Mouse (Mus musculus): Measurements from ENCODE around the gene Plxnc1. TPM values are rescaled to one million over a fixed set of nuclear protein-coding genes. Genes with fewer than 3 reads are reported as not detected.

The Plxnc1 gene
- polyA plus RNA-seq, 1 experiment from 2014 or later = 0.70 TPM

DNA sequence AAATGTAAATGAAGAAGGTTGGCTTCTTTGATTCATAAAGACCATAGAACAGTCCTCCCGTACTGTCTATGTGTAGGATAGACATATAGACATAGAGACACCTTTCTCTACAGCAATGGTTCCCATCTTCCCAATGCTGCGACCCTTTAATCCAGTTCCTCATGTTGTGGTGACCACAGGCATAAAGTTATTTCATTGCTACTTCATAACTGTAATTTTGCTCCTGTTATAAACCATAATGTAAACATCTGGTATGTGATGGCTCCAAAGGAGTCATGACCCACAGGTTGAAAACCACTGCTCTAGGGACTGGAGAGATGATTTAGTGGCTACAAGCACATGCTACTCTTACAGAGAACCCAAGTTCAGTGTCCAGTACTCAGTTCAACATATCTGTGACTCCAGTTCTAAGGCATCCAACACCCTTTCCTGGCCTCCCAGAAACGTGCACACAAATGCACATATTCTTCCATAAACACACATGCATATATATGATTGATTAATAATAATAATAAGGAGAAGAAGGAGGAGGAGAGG, 27.1 kb upstream of the Plxnc1 start:
- Histone ChIP-seq H3K36me3 (ENCODE audit: control insufficient read depth, insufficient read depth) (no peaks in the 10 kb centered on the region), H3K4me1 (replicated peaks; ENCODE audit: control insufficient read depth, insufficient read depth, low read length) (no peaks in the 10 kb centered on the region), H3K27ac (ENCODE audit: low read depth, low read length) (no peak overlapping the region), H3K27me3 (replicated peaks; ENCODE audit: control insufficient read depth, insufficient read depth, low read length) (no peaks in the 10 kb centered on the region), H3K4me2 (replicated peaks; ENCODE audit: low read depth) (no peak overlapping the region), H3K9me3 (ENCODE audit: control insufficient read depth) (no peaks in the 10 kb centered on the region), H3K9ac (ENCODE audit: low read depth, low read length) (no peak overlapping the region), H3K4me3 (ENCODE audit: low read depth, low read length) (no peak overlapping the region)
- 75% methylated on average over 3 of the region's 3 CpGs for WGBS
- ATAC-seq = no peak
- no peak for TF ChIP-seq CTCF (IDR thresholded peaks at IDR 0.05; ENCODE audit: low read depth)

DNA sequence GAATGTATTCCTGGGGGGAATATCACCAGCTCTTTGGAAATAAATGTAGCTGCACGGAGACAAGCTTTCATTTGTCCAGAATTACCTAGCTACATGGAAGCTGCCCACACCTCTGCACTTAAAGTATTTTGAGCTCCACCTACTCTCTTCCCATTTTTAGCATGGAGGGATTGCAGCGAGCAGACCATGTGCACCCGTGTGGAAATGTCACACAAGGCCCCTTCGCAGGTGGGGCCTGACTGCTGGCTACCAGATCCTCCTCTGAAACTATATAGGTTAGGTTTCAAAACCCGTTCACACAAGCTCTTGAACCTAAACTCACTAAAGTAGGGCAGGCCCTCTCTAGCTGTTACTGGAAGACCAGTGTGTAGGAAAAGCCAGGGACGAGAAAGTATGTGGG, 25.6 kb upstream of the Plxnc1 start:
- Histone ChIP-seq H3K9me3 (ENCODE audit: control insufficient read depth) (no peaks in the 10 kb centered on the region), H3K27ac (ENCODE audit: low read depth, low read length) (no peak overlapping the region), H3K4me1 (replicated peaks; ENCODE audit: control insufficient read depth, insufficient read depth, low read length) (no peaks in the 10 kb centered on the region), H3K4me3 (ENCODE audit: low read depth, low read length) (no peak overlapping the region), H3K27me3 (replicated peaks; ENCODE audit: control insufficient read depth, insufficient read depth, low read length) (no peaks in the 10 kb centered on the region), H3K4me2 (replicated peaks; ENCODE audit: low read depth) (no peak overlapping the region), H3K9ac (ENCODE audit: low read depth, low read length) (no peak overlapping the region), H3K36me3 (ENCODE audit: control insufficient read depth, insufficient read depth) (no peaks in the 10 kb centered on the region)
- 79% methylated on average over 6 of the region's 6 CpGs for WGBS
- TF ChIP-seq CTCF (IDR thresholded peaks at IDR 0.05; ENCODE audit: low read depth) = no peak
- no peak for ATAC-seq

DNA sequence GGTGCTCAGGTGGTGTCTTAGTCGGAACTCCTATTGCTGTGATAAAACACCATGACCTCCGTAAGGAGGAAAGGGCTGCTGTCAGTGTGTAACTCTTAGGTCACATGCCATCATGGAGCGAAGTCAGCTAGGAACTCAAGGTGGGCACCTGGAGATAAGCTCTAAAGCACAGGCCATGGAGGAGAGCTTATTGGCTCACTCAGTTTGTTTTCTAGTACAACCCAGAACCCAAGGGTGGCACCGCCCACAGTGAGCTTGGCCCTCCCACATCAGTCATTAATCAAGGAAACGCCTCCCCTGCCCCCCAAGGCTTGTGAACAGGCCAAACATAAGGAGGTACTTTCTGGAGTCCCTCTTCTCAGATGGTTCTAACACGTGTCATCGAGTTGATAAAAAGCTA, 22.8 kb upstream of the Plxnc1 start:
- Histone ChIP-seq H3K27me3 (replicated peaks; ENCODE audit: control insufficient read depth, insufficient read depth, low read length) (no peaks in the 10 kb centered on the region), H3K36me3 (ENCODE audit: control insufficient read depth, insufficient read depth) (no peaks in the 10 kb centered on the region), H3K9me3 (ENCODE audit: control insufficient read depth) (peaks cover 5% of the 10 kb centered on the region; the same call in 1 of the 2 replicates), H3K27ac (ENCODE audit: low read depth, low read length) (no peak overlapping the region), H3K9ac (ENCODE audit: low read depth, low read length) (no peak overlapping the region), H3K4me3 (ENCODE audit: low read depth, low read length) (no peak overlapping the region), H3K4me2 (replicated peaks; ENCODE audit: low read depth) (no peak overlapping the region), H3K4me1 (replicated peaks; ENCODE audit: control insufficient read depth, insufficient read depth, low read length) (no peaks in the 10 kb centered on the region)
- TF ChIP-seq CTCF (IDR thresholded peaks at IDR 0.05; ENCODE audit: low read depth) = no peak
- WGBS = 89% methylated on average over 7 of the region's 7 CpGs
- no peak for ATAC-seq

GRCm38 (mm10) chr10:94966789-94967188, 22.2 kb upstream of the Plxnc1 start:
- H3K4me2 ChIP-seq (replicated peaks; ENCODE audit: low read depth) = no peak overlapping the region
- TF ChIP-seq CTCF (IDR thresholded peaks at IDR 0.05; ENCODE audit: low read depth) = no peak
- H3K27ac ChIP-seq (ENCODE audit: low read depth, low read length) = no peak overlapping the region
- peaks cover 5% of the 10 kb centered on the region; the same call in 1 of the 2 replicates for H3K9me3 ChIP-seq (ENCODE audit: control insufficient read depth)
- no peaks in the 10 kb centered on the region for H3K4me1 ChIP-seq (replicated peaks; ENCODE audit: control insufficient read depth, insufficient read depth, low read length)
- H3K9ac ChIP-seq (ENCODE audit: low read depth, low read length) = no peak overlapping the region
- WGBS = 89% methylated on average over 7 of the region's 7 CpGs
- no peak overlapping the region for H3K4me3 ChIP-seq (ENCODE audit: low read depth, low read length)
- ATAC-seq = no peak
- no peaks in the 10 kb centered on the region for H3K27me3 ChIP-seq (replicated peaks; ENCODE audit: control insufficient read depth, insufficient read depth, low read length)
- H3K36me3 ChIP-seq (ENCODE audit: control insufficient read depth, insufficient read depth) = no peaks in the 10 kb centered on the region

DNA sequence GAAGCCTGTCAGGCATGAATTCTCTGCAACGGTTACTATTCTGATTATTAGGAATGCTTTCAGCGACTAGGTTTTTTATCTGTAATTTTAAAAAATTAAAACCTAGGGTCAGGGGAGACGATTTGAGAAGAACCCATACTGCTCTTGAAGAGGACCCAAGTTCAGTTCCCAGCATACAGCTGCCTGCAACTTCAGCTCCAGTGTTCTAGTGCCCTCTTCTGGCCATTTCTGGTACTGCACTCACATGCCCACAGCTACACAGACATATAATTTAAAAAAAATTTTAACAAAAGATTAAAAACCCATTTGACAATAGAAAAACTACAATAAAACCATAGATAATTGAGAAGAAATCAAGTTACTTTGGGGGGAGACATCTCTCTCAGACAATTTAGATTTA, 20.5 kb upstream of the Plxnc1 start:
- no peak overlapping the region for H3K4me2 ChIP-seq (replicated peaks; ENCODE audit: low read depth)
- ATAC-seq = no peak

GRCm38 (mm10) chr10:94962005-94962404, 17.4 kb upstream of the Plxnc1 start:
- no peak for TF ChIP-seq CTCF (IDR thresholded peaks at IDR 0.05; ENCODE audit: low read depth)
- Histone ChIP-seq H3K4me1 (replicated peaks; ENCODE audit: control insufficient read depth, insufficient read depth, low read length) (no peaks in the 10 kb centered on the region), H3K9me3 (ENCODE audit: control insufficient read depth) (peaks cover 5% of the 10 kb centered on the region; the same call in 1 of the 2 replicates), H3K27ac (ENCODE audit: low read depth, low read length) (no peak overlapping the region), H3K36me3 (ENCODE audit: control insufficient read depth, insufficient read depth) (no peaks in the 10 kb centered on the region), H3K27me3 (replicated peaks; ENCODE audit: control insufficient read depth, insufficient read depth, low read length) (no peaks in the 10 kb centered on the region), H3K4me3 (ENCODE audit: low read depth, low read length) (no peak overlapping the region), H3K4me2 (replicated peaks; ENCODE audit: low read depth) (no peak overlapping the region), H3K9ac (ENCODE audit: low read depth, low read length) (no peak overlapping the region)
- no peak for ATAC-seq
- 73% methylated on average over 10 of the region's 10 CpGs for WGBS

More for the DNA sequence above, 20.5 kb upstream of the Plxnc1 start:
- WGBS = 96% methylated on average over 3 of the region's 3 CpGs
- Histone ChIP-seq H3K9me3 (ENCODE audit: control insufficient read depth) (peaks cover 5% of the 10 kb centered on the region; the same call in 1 of the 2 replicates), H3K4me1 (replicated peaks; ENCODE audit: control insufficient read depth, insufficient read depth, low read length) (no peaks in the 10 kb centered on the region), H3K9ac (ENCODE audit: low read depth, low read length) (no peak overlapping the region), H3K27ac (ENCODE audit: low read depth, low read length) (no peak overlapping the region), H3K27me3 (replicated peaks; ENCODE audit: control insufficient read depth, insufficient read depth, low read length) (no peaks in the 10 kb centered on the region), H3K4me3 (ENCODE audit: low read depth, low read length) (no peak overlapping the region), H3K36me3 (ENCODE audit: control insufficient read depth, insufficient read depth) (no peaks in the 10 kb centered on the region)
- peak; percentile 54 for TF ChIP-seq CTCF (IDR thresholded peaks at IDR 0.05; ENCODE audit: low read depth)

- Histone ChIP-seq H3K9ac (ENCODE audit: low read depth, low read length) (no peak overlapping the region), H3K4me3 (ENCODE audit: low read depth, low read length) (no peak overlapping the region), H3K4me2 (replicated peaks; ENCODE audit: low read depth) (no peak overlapping the region), H3K27me3 (replicated peaks; ENCODE audit: control insufficient read depth, insufficient read depth, low read length) (no peaks in the 10 kb centered on the region), H3K4me1 (replicated peaks; ENCODE audit: control insufficient read depth, insufficient read depth, low read length) (no peaks in the 10 kb centered on the region), H3K36me3 (ENCODE audit: control insufficient read depth, insufficient read depth) (no peaks in the 10 kb centered on the region), H3K9me3 (ENCODE audit: control insufficient read depth) (peaks cover 5% of the 10 kb centered on the region; the same call in 1 of the 2 replicates), H3K27ac (ENCODE audit: low read depth, low read length) (no peak overlapping the region)
- WGBS = 77% methylated on average over 11 of the region's 11 CpGs
- TF ChIP-seq CTCF (IDR thresholded peaks at IDR 0.05; ENCODE audit: low read depth) = no peak
- no peak for ATAC-seq
These were observed 16.6 kb upstream of the Plxnc1 start for GRCm38 (mm10) chr10:94961283-94961682.
